Mouse (Mus musculus) heart, adult 2 months (tissue): Measurements from ENCODE around the gene Fam117a. TPM values are rescaled to one million over a fixed set of nuclear protein-coding genes. Genes with fewer than 3 reads are reported as not detected.

Experiments used
- DNase-seq, 2 experiments: peaks; one replicate each; pipeline ENCODE4 v3.0.0; 2021
- H3K27ac ChIP-seq: fragments of 200-600 bp; 2 replicates; pipeline ENCODE4 v1.8.1; 2022
- H3K27me3 ChIP-seq: fragments of 200-500 bp; 2 replicates; pipeline ENCODE4 v1.6.1; 2012; ENCODE audit warnings: mild to moderate bottlenecking, low read length, inconsistent platforms, mixed read lengths; ENCODE audit not compliant: control insufficient read depth, insufficient read depth
- H3K36me3 ChIP-seq: fragments of 200-500 bp; 2 replicates; pipeline ENCODE4 v1.6.1; 2012; ENCODE audit warnings: low read length, inconsistent platforms; ENCODE audit not compliant: control insufficient read depth, insufficient read depth
- H3K4me1 ChIP-seq: fragments of 200-500 bp; 2 replicates; pipeline ENCODE4 v1.6.1; 2011; ENCODE audit warnings: low read length; ENCODE audit not compliant: control insufficient read depth, insufficient read depth
- H3K4me3 ChIP-seq: fragments of 200-600 bp; 2 replicates; pipeline ENCODE4 v1.8.1; 2022
- H3K79me2 ChIP-seq: fragments of 200-500 bp; replicated peaks from 2 replicates; pipeline ENCODE4 v1.6.1; 2012; ENCODE audit warnings: mild to moderate bottlenecking, inconsistent platforms, low read length, moderate library complexity, mixed read lengths; ENCODE audit not compliant: control insufficient read depth, insufficient read depth
- H3K9ac ChIP-seq: fragments of 200-500 bp; 2 replicates; pipeline ENCODE4 v1.6.1; 2012; ENCODE audit warnings: low read depth, mild to moderate bottlenecking, control low read depth, inconsistent platforms, low read length, mixed read lengths
- CTCF ChIP-seq: fragments of 200-600 bp; IDR thresholded peaks from 2 replicates; pipeline ENCODE4 v1.8.1; 2022; ENCODE audit warnings: antibody characterized with exemption, mild to moderate bottlenecking, moderate library complexity
- EP300 ChIP-seq: fragments of 200-500 bp; IDR thresholded peaks from 2 replicates; pipeline ENCODE4 v1.6.1; 2011; ENCODE audit warnings: low read depth, low read length, control low read depth; ENCODE audit not compliant: insufficient read depth
- POLR2A ChIP-seq: fragments of 200-500 bp; IDR thresholded peaks from 2 replicates; pipeline ENCODE4 v1.6.1; 2011; ENCODE audit warnings: mild to moderate bottlenecking, low read depth, low read length, control low read depth; ENCODE audit not compliant: insufficient read depth
- WGBS: fragments of 180-500 bp; shearing (Covaris S2); methylation state at CpG from one replicate; pipeline ENCODE4 v1.1.7; 2018; 5-methylcytosine and 5-hydroxymethylcytosine counted together
- intact Hi-C: fragments of 180-260 bp; cut with DNase I; formaldehyde crosslinking; loops from one replicate; pipeline ENCODE4 v1.15.1; 2025
- polyA plus RNA-seq: library from polyadenylated mRNA; depleted of rRNA; stranded (reverse); fragments of >200 nt; gene quantifications from 2 replicates; pipeline ENCODE4 v1.2.3, GENCODE M21; 2012
- total RNA-seq, 2 experiments: library from RNA; stranded (reverse); gene quantifications; 2 replicates each; pipeline ENCODE4 v1.2.3; 2021

Fam117a gene
- total and polyA plus RNA-seq, 3 experiments, result 8.6 to 19.0 (median 10.0) TPM

DNA sequence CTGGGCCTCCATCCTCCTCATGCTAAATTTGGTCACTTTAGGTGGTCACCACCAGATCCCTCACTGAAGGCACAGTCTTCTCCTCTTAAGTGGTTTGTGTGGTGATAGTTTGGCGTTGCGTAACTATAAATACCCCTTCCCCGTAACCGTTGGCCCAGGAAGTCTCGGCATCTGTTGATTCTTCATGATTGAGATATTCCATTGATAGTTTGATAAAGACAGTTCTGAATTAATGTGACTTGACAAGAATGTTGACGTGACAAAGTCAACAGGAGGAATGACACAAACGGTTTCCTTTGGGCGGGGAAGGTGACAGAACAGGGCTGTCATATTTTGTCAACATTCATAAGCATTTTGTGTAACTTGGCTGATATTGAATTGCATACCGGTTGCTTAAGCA, 16.4 kb downstream of the Fam117a start:
- H3K27ac ChIP-seq, result no peak overlapping the region; the same call in 1 of the 2 replicates
- H3K9ac ChIP-seq, result no peak overlapping the region
- WGBS, result 76% methylated on average over 9 of the region's 9 CpGs
- no peaks in the 10 kb centered on the region for H3K27me3 ChIP-seq
- TF ChIP-seq POLR2A, result no peak
- TF ChIP-seq CTCF, result no peak
- no peak for TF ChIP-seq EP300
- H3K4me3 ChIP-seq, result no peak overlapping the region
- peaks cover 8% of the 10 kb centered on the region for H3K4me1 ChIP-seq
- intact Hi-C loops, result no loop called here
- no peak for DNase-seq
- no peaks in the 10 kb centered on the region for H3K36me3 ChIP-seq
- H3K79me2 ChIP-seq, result no peaks in the 10 kb centered on the region

DNA sequence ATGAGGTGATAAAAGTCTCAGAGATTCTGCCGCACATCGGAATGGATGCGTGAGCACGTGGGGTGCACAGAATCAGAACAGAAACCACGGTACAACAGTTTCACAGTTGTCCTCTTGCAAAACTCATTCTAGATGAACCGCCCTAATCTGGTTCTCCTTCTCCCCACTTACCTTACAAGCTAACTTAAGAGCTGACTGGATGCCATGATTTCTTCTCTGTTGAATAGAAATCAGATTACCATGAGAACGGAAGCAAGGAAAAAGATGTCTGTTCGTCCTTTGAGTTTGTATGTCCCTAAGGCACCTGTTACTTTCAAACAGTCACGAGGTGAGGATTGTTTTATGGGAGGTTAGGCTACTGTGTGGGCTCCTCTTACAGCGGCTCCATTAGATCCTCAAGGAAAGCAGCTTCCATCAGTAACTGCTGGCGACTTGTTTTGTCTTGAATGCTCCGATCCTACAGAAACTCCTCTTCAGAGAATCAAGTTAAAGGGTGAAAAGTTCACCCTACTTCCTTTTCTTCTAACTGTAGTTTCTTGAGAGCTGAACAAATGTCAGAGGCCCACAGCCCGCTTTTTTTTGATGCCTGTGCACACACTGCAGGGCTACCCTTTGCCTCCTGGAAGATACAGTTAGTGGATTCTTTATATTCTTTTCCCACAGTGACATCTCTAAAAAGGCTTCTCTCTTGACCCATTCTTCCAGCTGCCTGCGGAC, 17.6 kb downstream of the Fam117a start:
- DNase-seq, result no peak
- 0 out of 2 replicates have a peak overlapping the region, but pooled peaks have one; percentile 7 for H3K4me3 ChIP-seq
- no peaks in the 10 kb centered on the region for H3K27me3 ChIP-seq
- H3K36me3 ChIP-seq, result no peaks in the 10 kb centered on the region
- no peaks in the 10 kb centered on the region for H3K79me2 ChIP-seq
- TF ChIP-seq CTCF (no peak), EP300 (no peak)
- intact Hi-C loops, result no loop called here
- H3K9ac ChIP-seq, result no peak overlapping the region
- peak overlapping the region; percentile 21 for H3K27ac ChIP-seq
- 84% methylated on average over 14 of the region's 14 CpGs for WGBS
- H3K4me1 ChIP-seq, result peaks cover 8% of the 10 kb centered on the region

DNA sequence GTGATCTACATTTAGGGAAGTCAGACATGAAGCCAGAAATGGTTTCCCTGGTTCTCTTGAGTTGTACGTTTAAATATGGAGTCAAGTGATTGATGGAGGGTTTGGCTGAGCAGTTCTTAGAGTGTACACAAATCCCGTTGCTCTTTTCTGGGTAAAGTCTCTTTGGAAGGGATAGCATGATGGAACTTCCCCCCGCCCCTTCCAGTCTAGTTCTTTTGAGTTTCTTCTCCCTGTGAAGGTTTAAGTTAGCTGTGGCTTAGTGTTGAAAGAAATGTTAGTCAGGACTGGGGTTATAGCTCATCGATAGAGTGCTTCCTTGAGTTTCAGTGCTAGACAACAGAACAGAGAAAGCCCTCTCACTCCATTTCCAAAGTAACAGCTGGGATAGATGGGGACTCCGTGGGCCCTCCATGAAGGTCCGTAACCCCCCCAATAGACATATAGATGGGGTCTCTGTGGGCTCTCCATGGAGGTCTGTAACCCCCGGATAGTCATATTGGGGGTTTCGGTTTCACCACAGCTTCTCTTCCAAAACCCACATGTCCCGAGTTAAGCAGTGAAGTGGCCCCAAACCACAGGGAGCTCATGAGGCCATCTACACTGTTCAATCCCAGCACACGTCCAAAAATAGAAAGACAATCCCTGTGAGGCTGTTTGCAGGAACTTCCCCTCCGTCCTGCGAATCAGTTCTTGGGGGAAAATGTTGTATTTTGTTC, 18.3 kb downstream of the Fam117a start:
- 74% methylated on average over 12 of the region's 12 CpGs for WGBS
- TF ChIP-seq POLR2A (no peak), CTCF (no peak), EP300 (no peak)
- Histone ChIP-seq H3K36me3 (no peaks in the 10 kb centered on the region), H3K27ac (no peak overlapping the region; the same call in 1 of the 2 replicates), H3K4me1 (peaks cover 8% of the 10 kb centered on the region), H3K4me3 (no peak overlapping the region), H3K79me2 (no peaks in the 10 kb centered on the region), H3K27me3 (no peaks in the 10 kb centered on the region), H3K9ac (no peak overlapping the region)
- no peak for DNase-seq
- intact Hi-C loops, result no loop called here

DNA sequence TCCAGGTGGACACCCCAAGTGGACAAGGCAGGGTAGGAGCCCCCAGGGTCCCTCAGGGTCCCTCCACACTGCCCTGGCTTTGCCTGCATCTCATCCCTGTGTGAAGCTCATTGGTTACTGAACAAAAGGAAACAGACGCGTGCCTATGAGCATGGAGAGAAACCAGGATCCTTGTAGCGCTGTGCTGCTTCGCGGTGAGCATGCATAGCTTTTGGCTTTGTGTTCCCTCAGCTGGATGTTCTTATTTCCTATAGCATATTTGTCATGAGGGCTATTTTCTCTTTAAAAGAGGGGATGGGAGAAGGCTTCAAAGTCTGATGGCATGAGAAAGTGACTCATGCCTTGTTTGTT, 18.8 kb downstream of the Fam117a start:
- no peak for TF ChIP-seq EP300
- H3K9ac ChIP-seq, result no peak overlapping the region
- H3K27ac ChIP-seq, result no peak overlapping the region; the same call in 1 of the 2 replicates
- H3K36me3 ChIP-seq, result no peaks in the 10 kb centered on the region
- H3K4me1 ChIP-seq, result peaks cover 8% of the 10 kb centered on the region
- WGBS, result 81% methylated on average over 5 of the region's 5 CpGs
- intact Hi-C loops, result no loop called here
- no peak overlapping the region for H3K4me3 ChIP-seq
- no peaks in the 10 kb centered on the region for H3K79me2 ChIP-seq
- no peaks in the 10 kb centered on the region for H3K27me3 ChIP-seq
- DNase-seq, result no peak

DNA sequence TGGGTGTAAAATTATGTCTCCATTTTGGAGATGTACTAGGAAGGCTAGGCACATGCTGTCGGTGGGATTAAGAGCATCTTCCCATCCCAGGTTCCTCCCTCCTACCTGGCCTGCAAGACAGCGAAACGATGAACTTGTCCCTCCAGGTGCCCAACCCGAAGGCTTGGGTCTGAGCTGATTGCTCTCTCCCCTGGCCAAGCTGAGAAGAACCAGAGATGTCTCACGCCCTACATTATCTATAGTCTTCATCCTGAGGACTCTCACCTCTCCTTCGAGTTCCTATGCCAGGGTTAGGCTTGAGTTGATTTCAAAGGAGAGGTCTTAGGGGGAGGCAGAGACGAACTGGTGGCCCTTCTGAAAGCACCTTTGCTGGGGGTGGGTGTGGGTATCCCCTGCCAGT, 19.2 kb downstream of the Fam117a start:
- H3K4me3 ChIP-seq, result no peak overlapping the region
- intact Hi-C loops, result no loop called here
- H3K9ac ChIP-seq, result no peak overlapping the region
- WGBS, result 89% methylated on average over 7 of the region's 7 CpGs
- no peaks in the 10 kb centered on the region for H3K27me3 ChIP-seq
- H3K79me2 ChIP-seq, result no peaks in the 10 kb centered on the region
- no peaks in the 10 kb centered on the region for H3K36me3 ChIP-seq
- H3K4me1 ChIP-seq, result peaks cover 8% of the 10 kb centered on the region
- no peak for TF ChIP-seq CTCF
- no peak for TF ChIP-seq POLR2A
- DNase-seq, result no peak
- H3K27ac ChIP-seq, result no peak overlapping the region

DNA sequence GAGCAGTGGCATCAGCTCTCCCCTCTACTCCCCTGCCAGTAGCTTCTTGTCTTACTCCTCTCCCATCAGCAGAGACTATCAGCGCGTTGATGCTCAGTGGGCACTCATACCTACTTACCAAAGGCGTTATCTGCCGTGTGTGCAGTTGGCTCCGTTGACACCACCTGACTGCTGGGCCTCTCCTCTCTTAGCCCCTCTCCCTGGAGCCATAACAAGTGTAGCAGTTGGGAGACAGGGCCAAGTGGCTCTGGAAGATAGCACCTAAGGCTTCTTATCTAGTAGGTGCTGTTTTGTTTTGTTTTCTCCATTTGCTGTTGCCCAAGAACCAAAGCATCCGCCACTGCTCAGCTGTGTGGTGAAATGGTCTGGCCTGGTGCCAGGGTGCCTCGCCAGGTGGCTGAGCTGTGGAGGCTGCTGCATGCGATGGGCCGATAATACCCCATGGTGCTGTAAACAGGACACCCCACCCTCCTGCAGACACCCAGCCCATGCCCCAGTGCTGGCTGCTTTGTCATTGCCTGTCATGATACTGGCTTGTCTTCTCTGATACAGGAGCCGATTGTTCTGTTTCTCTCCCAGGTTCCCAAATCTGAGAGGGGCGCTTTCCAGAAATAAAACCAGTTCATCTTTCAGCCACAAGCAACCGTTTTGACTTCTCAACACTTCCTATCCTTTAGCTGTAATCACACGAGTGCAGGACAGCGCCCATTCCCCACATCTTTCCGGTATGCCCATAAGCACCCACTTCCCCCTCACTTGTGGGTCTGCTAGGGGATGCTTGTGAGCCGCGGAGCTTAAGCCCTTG, 19.9 kb downstream of the Fam117a start:
- Histone ChIP-seq H3K4me1 (peaks cover 8% of the 10 kb centered on the region), H3K27me3 (no peaks in the 10 kb centered on the region), H3K36me3 (no peaks in the 10 kb centered on the region), H3K79me2 (no peaks in the 10 kb centered on the region), H3K4me3 (no peak overlapping the region), H3K9ac (no peak overlapping the region), H3K27ac (no peak overlapping the region; the same call in 1 of the 2 replicates)
- intact Hi-C loops, result no loop called here
- TF ChIP-seq CTCF, result no peak
- TF ChIP-seq POLR2A, result no peak
- TF ChIP-seq EP300, result 0 out of 2 replicates have a peak, but pooled peaks have one; percentile 36
- DNase-seq, result peak; percentile 64 to 84
- WGBS, result 49% methylated on average over 17 of the region's 17 CpGs
